Mouse (Mus musculus) cerebellum, adult 11-12 months (tissue): ENCODE data around the gene Usp7.

Experiments
- DNase-seq: peaks from one replicate; pipeline ENCODE4 v3.0.0; 2022

Usp7 gene

DNA sequence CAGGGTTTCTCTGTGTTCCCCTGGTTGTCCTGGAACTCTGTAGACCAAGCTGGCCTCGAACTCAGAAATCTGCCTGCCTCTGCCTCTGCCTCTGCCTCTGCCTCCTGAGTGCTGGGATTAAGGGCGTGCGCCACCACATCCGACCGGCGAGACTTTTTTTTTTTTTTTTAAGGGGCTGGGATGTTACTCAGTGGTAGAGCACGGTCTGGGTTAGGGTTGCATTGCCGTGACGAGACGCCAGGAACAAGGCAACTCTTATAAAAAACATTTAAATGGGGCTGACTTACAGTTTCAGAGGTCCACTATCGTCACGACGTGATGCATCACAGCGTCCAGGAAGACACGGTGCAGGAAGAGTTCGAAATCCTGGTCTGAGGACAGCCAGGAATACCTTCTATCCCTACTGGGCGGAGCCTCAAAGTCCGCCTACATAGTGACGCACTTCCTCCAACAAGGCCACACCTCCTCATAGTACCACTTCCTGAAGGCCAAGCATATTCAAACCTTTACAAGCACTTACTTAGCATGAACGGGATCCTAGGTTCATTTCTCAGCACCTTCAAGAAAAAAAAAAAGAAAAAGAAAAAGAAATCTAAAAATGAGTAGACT is at the start of gene Usp7:
Gene Usp7, minus strand, starts transcription at position 360 of the 609 bp plus-strand sequence.
- no peak for DNase-seq

DNA sequence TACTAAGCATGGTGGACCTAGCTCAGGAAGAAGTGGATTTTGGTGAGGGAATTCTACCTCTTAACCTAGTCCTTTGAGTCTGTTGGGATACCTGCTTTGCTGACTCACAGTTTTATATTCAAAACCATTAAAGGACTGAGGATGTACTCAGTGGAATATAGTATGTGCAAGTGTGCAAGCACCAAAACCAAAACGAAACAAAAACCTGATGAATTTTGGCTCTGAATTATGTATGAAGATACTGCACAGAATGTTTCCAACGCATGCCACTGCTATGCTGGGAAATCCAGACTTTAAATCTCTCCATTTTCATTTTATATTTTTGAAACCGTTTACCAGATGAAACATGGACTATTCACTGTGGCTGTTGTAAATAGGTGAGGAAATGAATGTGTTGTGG is 48.4 kb upstream of the Usp7 start:
- DNase-seq, result no peak

DNA sequence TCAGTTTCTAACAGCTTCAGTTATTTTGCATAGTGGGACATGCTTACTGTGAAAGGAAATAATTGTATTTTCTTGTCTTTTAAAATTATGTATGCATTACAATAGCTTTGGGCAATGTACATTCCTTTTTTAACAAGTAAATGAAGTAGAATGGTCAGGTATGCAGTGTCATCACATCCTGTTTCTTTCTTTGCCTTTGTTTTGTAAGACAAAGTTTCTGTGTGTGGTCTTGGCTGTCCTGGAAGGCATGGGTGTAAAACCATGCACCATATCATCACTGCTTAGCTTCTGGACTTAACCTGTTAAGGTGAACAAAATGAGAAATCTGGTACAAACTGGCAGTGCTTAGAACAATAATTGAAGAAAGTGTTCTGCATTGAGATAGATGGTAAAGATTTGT is 46.8 kb upstream of the Usp7 start:
- DNase-seq, result no peak

DNA sequence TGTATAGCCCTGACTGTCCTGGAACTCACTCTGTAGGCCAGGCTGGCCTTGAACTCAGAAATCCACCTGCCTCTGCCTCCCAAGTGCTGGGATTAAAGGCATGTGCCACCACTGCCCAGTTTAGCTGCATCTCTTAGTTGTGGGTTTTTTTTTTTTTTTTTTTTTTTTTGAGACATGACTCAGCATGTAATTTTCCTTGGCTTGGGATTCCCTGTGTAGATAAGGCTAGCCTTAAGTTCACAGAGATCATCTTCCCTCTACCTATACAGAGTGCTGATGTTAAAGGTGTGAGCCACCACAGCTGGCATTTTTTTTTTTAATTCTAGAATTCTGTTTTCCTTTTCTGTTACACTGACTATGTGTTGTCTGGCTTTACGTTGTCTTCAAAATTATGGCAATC is 45.5 kb upstream of the Usp7 start:
- no peak for DNase-seq

DNA sequence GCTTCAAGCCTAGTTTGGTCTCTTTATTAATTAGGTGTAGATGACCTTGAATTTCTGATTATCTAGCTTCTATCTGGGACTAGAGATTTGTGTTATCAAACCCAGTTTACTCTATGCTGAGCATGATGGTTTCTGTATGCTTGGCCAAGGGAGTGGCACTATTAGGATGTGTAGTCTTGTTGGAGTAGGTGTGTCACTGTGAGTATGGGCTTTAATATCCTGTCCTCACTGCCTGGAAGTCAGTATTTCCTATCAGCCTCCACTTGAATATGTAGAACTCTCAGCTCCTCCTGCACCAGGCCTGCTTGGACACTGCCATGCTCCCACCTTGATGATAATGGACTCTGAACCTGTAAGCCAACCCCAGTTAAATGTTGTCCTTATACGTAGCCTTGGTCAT is 44.8 kb upstream of the Usp7 start:
- no peak for DNase-seq

DNA sequence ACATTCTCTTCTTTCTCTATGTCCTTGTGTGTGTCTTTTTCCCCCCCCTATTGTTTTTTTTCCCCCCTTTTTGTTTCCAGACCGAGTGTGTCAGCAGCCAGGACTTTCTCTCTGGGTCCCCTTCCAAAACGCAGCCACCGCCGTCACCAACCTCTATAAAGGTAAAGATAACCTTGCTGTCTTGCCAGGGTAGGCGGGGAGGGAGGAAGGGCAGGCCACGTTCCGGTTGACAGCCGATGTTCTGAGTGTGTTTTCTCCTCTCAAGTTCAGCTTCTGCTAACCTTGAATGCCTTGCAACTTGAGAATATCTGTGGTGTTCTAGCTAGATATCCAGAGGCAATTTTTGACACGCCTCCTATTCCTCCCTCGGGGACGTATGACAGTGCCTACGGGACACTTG is 39.1 kb upstream of the Usp7 start:
- DNase-seq, result peak; percentile 62

DNA sequence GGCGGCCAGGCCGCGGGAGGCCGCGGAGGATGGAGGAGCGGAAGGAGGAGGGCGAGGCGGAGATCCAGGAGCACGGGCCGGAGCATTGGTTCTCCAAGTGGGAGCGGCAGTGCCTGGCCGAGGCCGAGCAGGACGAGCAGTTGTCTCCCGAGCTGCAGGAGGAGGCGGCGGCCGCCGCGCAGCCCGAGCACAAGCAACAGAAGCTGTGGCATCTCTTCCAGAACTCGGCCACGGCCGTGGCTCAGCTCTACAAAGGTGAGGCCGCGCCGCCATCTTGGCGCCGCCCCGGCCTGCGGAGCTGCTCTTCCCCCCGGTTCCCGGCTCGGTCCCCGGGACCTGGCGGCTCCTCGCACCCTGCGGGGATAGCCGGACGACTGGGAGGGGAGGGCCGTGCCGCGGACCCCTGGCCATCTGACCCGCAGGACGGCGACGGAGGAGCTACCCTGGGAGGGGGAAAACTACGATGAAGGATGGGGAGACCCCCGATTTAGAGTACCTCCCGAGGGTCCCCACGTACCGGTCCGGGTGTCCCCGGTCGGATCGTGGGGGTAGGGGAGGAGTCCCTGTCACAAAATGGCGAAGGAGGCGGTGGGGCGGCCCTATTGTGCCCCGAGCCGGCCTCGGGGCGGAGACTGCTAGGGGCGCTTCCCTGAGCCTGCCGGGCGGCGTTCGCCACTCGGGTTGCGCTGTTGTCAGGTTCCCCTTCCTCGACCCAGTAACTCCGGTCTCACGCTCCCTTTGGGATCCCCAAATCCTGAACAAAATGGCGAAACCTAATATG is 38.5 kb upstream of the Usp7 start:
- peak; percentile 77 for DNase-seq

DNA sequence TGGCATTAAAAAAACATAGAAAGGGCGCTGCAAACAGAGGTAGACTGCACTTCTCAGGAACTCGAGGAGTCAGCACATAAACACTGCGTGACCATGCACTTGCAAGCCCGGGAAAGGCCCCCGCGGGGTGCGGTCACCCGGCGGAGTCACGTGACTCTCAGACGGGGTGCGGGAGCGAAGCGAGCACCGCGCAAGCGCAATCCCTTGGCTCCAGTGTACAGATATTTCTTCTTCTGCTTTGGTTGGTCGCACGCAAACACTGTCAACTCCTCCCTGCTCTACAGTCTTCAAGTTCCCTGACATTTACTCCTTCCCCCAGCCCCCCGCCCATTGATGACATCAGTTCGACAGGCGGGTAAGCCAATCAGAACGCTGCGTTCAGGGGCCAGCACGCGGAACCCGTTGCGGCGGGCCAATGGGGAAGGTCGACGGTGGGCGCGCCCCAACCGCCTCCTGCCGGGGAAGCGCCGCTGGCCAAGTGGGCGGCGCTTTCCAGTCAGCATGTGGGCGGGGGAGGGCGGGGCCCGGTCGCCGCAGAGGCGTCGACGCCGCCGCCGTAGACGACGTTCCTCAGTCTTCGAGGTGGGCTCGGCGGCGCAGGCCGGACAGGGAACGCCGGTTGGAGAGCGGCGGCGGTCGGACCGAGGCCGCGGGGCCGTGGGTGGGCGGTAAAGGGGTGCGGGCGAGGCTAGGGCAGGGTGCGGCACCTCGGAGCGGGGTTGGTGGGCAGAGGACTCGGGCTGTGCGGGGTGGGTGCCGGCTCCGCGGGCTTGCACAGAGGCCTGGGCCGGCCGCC is 37.7 kb upstream of the Usp7 start, which contains the start of gene 1810013L24Rik:
Gene 1810013L24Rik, plus strand, starts transcription at position 537 of the 796 bp plus-strand sequence.
- peak; percentile 100 for DNase-seq

DNA sequence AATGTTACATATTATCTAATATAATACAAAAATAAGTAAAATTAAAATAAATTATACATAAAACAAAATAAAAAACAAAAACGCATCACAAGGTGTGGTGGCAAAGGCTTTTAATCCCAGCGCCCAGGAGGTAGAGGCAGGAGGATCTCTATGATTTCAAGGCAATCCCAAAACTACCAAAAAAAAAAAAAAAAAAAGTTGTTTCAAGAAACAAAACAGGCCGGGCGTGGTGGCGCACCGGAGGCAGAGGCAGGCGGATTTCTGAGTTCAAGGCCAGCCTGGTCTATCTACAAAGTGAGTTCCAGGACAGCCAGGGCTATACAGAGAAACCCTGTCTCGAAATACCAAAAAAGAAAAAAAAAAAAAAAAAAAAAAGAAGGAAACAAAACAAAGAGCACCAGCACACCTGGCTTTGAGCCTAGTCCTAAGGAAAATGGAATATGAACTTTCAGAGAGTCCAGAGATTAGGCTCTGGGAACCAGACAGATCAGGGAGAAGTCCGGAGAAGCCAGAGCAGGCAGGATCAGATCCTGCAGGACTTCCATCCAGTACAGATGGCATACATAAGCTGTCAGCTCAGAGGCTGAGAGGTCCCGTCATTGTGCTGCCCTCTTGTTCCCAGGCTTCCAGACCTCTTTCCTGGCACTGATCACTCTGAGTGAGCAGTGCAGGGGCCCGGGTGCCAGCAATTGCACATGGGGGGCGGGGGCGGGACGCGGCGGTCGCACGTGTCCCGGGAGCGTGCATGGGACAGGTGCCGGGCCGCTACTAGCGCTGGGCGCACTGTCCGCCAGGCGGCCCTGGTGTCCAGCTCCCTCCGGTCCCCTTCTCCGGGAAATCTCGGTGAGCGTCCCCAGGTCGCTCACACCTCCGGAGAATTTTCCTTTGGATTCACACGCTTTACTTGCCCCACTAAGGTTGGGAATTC is 36.8 kb upstream of the Usp7 start:
- DNase-seq, result peak; percentile 56

DNA sequence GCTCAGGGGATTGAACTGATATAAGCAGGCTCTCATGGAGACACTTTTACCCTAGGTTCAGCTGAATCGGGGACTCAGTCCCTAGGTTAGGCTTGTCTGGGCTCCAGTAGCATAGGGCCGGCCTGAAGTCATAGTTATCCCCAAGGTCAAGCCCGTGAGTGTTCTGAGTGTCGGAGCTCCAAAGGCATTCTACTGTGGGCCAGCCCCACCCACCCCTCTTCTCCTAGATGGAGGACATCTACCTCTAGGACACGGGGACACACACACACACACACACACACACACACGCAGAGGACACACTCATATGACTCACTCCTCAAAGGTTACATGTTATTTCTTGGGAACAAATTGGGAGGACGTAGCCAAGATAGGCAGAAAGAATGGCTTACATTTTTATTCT is 35.3 kb upstream of the Usp7 start:
- DNase-seq, result peak; percentile 46

DNA sequence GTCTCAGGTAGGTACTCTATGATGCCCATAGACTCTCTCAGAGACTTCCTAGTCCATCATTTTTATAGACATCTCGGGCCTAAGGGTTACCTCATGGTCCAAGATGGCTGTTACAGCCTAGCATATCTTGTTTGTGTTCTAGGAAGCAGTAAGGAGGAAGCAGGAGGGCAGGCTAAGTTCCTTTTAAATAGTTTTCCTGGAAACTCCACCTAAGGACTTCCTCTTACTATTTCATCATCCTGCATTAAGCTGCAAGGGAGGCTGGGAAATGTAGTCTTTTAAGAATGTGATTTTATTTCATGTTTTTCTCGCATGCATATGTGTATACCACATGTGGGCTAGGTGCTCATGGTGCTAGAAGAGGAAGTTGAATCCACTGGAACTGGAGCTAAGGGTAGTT is 31.6 kb upstream of the Usp7 start:
- no peak for DNase-seq

DNA sequence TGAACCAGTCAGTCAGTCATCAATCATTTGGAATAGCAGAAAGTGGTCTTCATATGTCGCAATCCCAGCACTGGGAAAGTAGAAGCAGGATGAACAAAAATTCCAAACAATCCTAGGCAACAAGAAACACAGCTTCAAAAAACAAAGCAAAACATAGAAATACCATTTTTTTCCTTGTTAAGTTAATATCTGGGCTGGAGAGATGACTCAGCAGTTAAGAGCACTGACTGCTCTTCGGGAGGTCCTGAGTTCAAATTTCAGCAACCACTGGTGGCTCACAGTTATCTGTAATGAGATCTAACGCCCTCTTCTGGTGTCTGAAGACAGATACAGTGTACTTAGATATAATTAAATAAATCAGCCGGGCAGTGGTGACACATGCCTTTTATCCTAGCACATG is 30.5 kb upstream of the Usp7 start:
- DNase-seq, result no peak

DNA sequence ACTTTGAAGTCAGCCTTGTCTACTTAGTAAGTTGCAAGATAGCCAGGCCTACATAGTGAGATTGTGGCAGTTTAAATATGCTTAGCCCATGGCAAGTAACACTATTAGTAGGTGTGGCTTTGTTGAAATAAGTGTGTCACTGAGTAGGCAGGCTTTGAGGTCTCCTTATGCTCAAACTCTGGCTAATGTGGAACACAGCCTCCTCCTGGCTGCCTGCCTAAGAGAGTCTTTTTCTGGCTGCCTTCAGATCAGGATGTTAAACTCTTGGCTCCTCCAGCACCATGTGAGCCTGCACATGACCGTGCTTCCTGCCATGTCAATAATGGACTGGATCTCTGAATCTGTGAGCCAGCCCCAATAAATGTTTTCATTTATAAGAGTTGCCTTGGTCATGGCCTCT is 29.3 kb upstream of the Usp7 start:
- peak; percentile 65 for DNase-seq

DNA sequence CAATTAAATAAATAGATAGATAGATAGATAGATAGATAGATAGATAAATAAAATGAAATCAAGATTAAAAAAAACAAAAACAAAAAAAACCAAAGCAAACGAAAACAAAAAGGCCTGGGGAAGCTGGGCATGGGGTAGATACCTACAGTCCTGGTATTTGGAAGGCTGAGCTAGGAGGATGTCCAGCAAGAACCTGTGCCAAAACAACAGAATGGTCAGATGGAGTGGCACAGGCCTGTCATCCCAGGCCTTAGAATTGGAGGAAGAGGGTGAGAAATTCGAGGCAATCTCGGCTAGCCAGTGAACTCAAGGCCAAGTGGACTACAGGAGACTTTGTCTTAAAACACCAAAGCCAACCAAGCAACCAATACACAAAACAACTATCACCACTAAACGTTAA is 25.8 kb upstream of the Usp7 start:
- peak; percentile 39 for DNase-seq

DNA sequence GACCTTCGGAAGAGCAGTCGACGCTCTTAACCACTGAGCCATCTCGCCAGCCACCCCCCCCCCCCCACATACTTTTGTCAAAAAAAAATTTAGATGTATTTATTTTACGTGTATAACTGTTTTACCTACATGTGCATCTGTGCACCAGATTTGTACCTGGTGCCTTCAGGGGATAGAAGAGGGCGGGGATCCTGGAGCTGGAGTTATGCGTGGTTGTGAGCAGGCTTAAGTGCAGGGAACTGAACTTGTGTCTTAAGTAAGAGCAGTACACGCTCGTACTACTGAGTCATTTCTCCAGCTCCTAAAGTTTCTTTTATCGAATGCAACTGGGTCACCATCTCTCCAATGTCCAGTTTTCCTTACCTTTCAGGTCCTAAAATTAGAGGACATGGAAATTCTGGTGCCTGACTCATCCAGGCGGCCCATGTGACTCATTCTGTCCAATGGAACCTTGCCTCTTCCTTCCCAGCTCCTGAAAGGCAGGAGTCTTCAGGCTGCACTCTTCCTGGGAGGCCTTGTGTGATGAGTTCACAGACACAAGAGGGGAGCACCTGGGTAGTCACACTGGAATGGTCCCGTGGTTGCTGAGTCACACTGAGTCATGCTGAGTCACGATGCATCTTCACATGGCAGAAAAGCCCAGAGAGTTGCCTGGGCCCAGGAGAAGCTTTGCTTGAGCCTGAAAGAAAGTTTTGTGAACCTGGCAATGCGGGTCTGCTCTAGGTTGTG is 18.5 kb upstream of the Usp7 start:
- no peak for DNase-seq

DNA sequence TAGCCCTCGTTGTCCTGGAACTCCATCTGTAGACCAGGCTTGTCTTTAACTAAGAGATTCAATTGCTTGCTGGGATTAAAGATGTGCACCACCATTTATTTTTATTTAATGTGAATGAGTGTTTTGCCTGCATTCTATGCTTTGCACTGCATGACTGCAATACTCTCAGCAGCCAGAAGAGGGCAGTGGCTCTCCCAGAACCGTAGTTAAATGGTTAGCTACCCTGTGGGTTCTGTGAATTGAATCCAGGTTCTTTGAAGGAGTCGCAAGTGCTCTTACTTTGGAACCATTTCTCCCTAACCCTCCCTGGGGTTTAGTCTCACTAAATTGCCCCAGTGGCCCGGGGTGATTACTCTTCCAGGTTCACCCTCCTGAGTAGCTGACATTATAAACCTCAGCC is 14.6 kb upstream of the Usp7 start:
- no peak for DNase-seq

DNA sequence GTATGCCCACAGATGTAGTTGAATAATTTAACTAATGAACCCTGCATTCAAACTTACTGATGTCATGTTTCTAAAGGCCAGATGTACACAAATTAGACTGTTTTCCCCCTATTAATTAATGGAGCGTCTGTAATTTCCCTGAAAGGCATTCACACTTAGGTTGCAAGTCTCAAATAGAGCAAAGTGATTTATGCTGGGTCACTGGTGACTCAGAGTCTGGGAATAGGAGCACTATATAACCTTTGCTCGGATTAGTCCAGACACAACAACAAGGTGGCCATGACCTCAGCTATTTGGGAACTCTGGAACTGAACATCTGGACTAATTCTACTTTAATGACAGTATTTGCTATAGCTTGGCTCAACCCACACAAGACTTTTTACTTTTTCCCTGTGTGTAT is 3.8 kb upstream of the Usp7 start:
- no peak for DNase-seq

DNA sequence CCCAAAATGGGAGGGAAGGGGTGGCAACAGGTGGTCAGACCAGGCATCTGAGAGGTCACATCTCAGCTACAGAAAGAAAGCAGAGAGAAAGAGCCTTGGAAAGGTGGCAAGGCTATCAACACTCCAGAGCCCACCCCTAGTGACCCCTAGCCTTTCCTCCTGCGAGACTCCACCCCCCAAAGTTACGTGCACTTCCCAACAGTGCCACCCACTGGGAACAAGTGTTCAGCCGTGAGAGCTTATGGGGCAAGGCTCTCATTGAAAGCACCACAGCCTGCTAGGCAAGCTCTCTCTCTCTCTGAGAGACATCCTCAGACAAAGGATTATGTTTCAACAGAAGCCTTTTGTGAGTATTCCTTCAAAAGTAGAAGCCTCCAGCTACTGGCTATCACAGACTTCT is 2.8 kb upstream of the Usp7 start:
- DNase-seq, result no peak

DNA sequence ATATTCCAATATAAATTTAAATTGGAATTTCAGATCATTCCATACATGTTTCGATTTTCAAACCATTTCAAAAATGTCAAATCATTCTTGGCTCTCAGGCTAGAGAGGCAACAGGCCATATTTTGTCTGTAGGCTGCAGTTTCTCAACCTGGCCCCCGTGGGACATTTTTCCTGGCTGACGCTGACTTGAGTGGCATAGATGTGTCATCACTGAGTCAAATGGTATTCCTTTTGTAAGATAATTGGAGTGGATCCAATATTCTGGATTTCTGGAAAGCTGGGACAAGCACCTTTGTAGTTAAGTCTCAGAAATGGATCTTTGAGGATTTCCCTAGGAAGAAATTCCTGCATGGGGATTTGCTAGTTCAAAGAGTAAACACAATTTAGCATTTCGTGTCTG is 1.2 kb downstream of the Usp7 start:
- DNase-seq, result no peak

DNA sequence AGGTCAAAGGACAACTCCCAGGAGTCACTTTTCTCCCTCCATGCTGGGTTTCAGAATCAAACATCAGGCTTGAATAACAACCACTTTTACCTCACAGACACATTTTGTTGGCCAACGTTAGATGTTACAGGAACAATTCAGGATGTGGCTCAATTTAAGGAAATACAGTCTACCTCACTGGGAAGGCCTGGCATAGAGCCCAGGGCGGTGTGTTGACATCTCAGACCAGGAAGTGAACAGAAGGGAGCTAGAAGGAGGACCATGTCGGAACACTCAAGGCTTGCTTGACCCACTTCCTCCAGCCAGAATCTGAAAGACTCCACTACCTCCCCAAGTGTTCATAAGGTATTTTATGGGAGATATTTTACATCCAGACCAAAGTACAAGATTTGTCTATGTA is 7.4 kb downstream of the Usp7 start:
- DNase-seq, result no peak

DNA sequence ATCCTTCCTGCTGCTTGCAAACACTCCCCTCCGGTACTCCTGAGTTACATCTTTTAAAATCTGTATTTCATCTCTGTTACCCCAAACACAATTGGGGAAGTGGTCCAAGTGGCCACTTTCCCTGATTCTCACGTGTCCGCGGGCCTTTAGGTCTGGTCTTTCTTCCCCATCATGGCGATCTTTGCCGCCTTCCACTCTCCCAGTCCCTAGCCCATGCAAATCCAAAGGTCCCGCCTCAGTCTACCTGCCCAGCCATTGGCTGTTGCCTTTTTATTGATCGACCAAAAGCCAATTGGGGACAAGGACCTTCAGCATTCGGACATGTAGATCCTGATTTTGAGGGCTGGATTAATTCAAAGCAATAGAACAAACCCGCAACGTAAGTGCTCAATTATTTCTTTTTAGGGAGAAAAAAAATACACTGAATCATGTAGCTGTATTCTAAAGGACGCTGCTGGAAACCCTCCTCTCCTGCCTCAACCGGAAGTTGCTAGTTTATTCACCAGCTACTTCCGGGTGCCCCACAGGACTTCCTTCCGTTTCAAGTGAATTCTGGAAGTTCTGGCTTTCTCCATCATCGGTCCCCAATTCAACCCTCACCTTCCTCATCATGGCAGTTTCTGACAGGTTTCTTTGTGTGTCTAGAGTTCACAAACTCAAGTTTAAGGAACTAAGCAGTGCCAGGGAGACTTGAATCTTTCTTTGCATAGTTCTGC is 8.8 kb downstream of the Usp7 start:
- no peak for DNase-seq
